Mouse (Mus musculus): ENCODE results near the gene Gm960.

The Gm960 gene

GRCm38 (mm10) chr19:4698205-4698677 lies at the start of gene Gm960:
TSS of gene Gm960 (minus strand) at chr19:4698668.
- DNase-seq (ENCODE audit: low read depth) = no peak

GRCm38 (mm10) chr19:4747631-4748312 lies 49.3 kb upstream of the Gm960 start:
- DNase-seq (ENCODE audit: low read depth) = no peak

GRCm38 (mm10) chr19:4746611-4747010 lies 48.1 kb upstream of the Gm960 start:
- DNase-seq (ENCODE audit: low read depth) = no peak

GRCm38 (mm10) chr19:4745681-4746080 lies 47.2 kb upstream of the Gm960 start:
- DNase-seq (ENCODE audit: low read depth) = no peak

GRCm38 (mm10) chr19:4745057-4745456 lies 46.6 kb upstream of the Gm960 start:
- no peak for DNase-seq (ENCODE audit: low read depth)

- DNase-seq (ENCODE audit: low read depth) = no peak
Observed at GRCm38 (mm10) chr19:4744026-4744425, 45.6 kb upstream of the Gm960 start.

GRCm38 (mm10) chr19:4743524-4743923 lies 45.1 kb upstream of the Gm960 start:
- peak; percentile 31 for DNase-seq (ENCODE audit: low read depth)

- no peak for DNase-seq (ENCODE audit: low read depth)
Observed at GRCm38 (mm10) chr19:4742229-4742628, 43.8 kb upstream of the Gm960 start.

GRCm38 (mm10) chr19:4741482-4741881 lies 43.0 kb upstream of the Gm960 start:
- DNase-seq (ENCODE audit: low read depth) = no peak

GRCm38 (mm10) chr19:4739762-4740161 lies 41.3 kb upstream of the Gm960 start:
- DNase-seq (ENCODE audit: low read depth) = no peak

GRCm38 (mm10) chr19:4739053-4739452 lies 40.6 kb upstream of the Gm960 start:
- no peak for DNase-seq (ENCODE audit: low read depth)

GRCm38 (mm10) chr19:4737866-4738265 lies 39.4 kb upstream of the Gm960 start:
- DNase-seq (ENCODE audit: low read depth) = no peak

- no peak for DNase-seq (ENCODE audit: low read depth)
Observed at GRCm38 (mm10) chr19:4733052-4733451, 34.6 kb upstream of the Gm960 start.

- DNase-seq (ENCODE audit: low read depth) = no peak
Observed at GRCm38 (mm10) chr19:4729186-4729585, 30.7 kb upstream of the Gm960 start.

- DNase-seq (ENCODE audit: low read depth) = no peak
Observed at GRCm38 (mm10) chr19:4720671-4721244, 22.3 kb upstream of the Gm960 start.

GRCm38 (mm10) chr19:4720112-4720511 lies 21.6 kb upstream of the Gm960 start:
- DNase-seq (ENCODE audit: low read depth) = no peak

- DNase-seq (ENCODE audit: low read depth) = no peak
Observed at GRCm38 (mm10) chr19:4719351-4719764, 20.9 kb upstream of the Gm960 start.

GRCm38 (mm10) chr19:4718716-4719115 lies 20.2 kb upstream of the Gm960 start:
- DNase-seq (ENCODE audit: low read depth) = peak; percentile 41

GRCm38 (mm10) chr19:4717281-4717680 lies 18.8 kb upstream of the Gm960 start:
- no peak for DNase-seq (ENCODE audit: low read depth)

- no peak for DNase-seq (ENCODE audit: low read depth)
Observed at GRCm38 (mm10) chr19:4716756-4717155, 18.3 kb upstream of the Gm960 start.

- no peak for DNase-seq (ENCODE audit: low read depth)
Observed at GRCm38 (mm10) chr19:4713886-4714285, 15.4 kb upstream of the Gm960 start.

GRCm38 (mm10) chr19:4712781-4713526 lies 14.5 kb upstream of the Gm960 start:
- no peak for DNase-seq (ENCODE audit: low read depth)

- no peak for DNase-seq (ENCODE audit: low read depth)
Observed at GRCm38 (mm10) chr19:4712156-4712780, 13.8 kb upstream of the Gm960 start.
